Mouse (Mus musculus) adipocyte (in vitro differentiated cells): ENCODE data around the gene Fgfr4.

Experiments
- DNase-seq: peaks from one replicate; pipeline ENCODE4 v3.0.0-alpha.2; 2016; ENCODE audit warnings: low spot score

The Fgfr4 gene

DNA sequence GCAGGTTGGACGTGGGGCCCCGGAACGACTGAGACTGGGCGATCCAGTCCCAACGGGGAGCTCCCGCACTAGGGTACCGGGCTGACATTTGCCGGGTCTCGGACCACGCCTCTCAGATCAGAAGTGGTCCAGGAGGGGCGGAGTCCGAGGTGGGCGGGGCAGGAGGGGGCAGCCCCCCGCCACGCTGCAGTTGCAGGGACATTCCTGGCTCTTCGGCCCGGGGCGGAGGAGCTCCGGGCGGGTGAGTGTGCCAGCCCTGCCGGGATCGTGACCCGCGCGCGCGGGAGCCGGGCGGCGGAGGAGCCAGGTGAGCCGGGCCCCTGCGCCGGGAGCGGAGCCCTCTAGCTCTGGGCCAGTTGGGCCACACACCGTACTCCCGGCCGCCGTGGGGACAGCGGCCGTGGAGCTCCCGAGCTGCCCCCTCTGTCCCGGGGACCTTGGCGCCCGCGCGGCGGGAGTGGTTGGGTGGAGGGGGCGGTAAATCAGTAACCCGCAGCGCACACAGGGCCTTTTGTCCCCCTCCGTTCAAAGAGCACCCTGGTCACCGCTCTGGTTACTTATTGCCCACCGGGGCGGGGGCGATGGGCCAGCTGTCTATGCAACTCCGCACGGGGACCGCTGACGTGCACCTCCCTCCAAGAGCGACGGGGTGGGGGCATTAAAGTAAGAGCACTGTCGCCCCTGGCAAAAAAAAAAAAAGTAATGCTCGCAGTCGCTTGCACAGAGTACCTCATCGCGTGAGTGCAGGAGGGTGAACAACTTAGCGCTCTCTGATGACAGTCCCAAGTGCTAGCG is at the start of gene Fgfr4:
Gene Fgfr4 (plus strand): TSS at position 20 of the 795 bp plus-strand sequence.
- no peak for DNase-seq

GRCm38 (mm10) chr13:55103351-55103750 is 49.1 kb upstream of the Fgfr4 start:
- DNase-seq = no peak

- peak; percentile 95 for DNase-seq
Observed at GRCm38 (mm10) chr13:55105045-55105952, 47.1 kb upstream of the Fgfr4 start, which contains the start of gene Zfp346. Gene Zfp346 (plus strand): TSS chr13:55105311.

GRCm38 (mm10) chr13:55105953-55106691 is 46.3 kb upstream of the Fgfr4 start:
- DNase-seq = peak; percentile 17

DNA sequence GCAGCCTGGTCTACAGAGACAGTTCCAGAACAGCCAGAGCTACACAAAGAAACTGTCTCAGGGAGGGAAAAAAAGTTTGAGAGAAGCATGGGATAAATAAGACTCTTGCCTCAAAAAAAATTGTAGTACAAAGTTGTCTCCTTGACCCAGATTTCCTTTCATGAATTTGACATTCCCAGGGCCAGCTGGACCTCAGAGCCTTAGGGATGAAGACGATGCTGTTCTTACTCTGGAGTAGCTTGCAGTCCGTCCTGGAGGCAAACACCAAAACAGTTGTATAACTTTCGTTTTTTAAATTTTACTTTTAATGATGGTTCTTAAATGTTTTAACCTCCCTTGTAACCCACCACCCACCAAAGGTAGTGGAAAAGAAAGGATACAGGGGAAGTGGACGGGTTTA is 45.3 kb upstream of the Fgfr4 start:
- no peak for DNase-seq

GRCm38 (mm10) chr13:55107694-55108093 is 44.7 kb upstream of the Fgfr4 start:
- DNase-seq = no peak

DNA sequence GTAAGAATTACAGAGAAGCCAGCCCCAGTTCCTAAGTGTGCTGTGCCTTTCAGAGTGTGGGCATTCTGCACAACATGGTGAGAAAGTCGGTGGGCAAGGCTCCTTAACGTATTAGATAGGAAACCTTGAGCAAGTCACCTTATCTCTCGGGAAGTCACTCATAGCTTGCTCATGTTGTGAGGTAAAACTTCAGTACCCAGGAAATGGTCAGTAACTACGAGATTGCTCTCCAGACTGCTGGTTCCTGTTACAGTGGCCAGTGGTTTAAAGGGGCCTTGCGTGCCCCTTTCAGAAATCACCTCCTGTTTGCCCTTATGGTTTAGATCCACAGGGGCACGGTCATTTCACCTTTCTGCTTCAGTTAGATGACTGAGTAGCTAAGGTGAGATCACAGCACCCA is 38.1 kb upstream of the Fgfr4 start:
- no peak for DNase-seq

GRCm38 (mm10) chr13:55124903-55125302 is 27.5 kb upstream of the Fgfr4 start:
- no peak for DNase-seq

GRCm38 (mm10) chr13:55133448-55133847 is 19.0 kb upstream of the Fgfr4 start, which contains the start of gene Gm17617:
Gene Gm17617 (minus strand): TSS chr13:55133548.
- no peak for DNase-seq

DNA sequence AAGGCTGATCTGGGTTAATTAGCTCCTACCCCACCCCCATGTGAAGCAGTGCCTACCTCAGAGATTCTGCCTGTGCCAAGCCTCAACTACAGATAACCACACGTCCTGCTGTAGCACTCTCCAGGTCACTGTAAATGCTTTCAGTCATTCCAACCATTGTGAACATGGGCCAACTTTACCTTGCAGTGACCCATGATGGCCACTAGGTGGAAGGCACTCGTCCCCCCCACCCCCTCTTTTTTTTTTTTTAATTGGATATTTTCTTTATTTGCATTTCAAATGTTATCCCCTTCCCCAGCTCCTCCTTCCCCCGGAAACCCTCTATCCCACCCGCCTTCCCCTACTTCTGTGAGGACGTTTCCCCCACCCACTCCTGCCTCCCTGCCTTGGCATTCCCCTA is 17.1 kb upstream of the Fgfr4 start:
- DNase-seq = peak; percentile 39

DNA sequence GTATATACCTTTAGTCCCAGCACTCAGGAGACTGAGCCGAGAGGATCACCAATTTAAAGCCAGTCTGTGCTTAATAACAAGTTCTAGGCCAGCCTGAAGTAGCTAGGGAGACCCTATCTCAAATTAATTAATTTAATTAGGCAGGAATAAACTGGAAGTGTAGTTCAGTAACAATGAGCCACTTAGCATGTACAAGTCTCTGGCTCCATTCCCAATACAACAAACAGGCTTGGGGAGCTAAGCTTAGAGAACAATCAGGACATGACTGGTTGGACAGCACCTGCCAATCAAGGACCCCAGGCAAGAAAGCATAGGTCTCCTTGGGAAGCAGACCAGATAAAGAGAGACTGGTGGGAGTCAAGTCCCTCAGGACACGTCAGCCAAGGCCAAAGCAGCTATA is 12.2 kb upstream of the Fgfr4 start:
- DNase-seq = no peak

DNA sequence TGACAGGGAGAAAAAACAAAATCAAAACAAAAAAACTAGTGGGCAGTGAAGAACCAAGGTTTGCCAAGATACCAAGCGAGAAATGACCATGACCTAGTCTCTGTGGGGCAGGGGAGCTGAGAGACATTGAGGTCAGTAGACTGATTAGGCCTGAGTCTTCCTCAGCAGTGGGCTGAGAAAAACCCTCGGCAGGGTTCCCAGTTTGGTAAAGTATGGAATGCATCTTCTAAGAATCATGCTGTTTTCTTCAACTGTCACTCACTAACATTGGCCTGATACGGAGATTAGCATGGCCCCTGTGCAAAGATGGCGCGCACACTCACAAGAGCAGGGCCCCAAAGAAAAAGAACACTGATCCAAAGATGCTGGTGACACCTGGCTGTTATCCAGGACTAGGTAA is 1.5 kb downstream of the Fgfr4 start:
- no peak for DNase-seq

DNA sequence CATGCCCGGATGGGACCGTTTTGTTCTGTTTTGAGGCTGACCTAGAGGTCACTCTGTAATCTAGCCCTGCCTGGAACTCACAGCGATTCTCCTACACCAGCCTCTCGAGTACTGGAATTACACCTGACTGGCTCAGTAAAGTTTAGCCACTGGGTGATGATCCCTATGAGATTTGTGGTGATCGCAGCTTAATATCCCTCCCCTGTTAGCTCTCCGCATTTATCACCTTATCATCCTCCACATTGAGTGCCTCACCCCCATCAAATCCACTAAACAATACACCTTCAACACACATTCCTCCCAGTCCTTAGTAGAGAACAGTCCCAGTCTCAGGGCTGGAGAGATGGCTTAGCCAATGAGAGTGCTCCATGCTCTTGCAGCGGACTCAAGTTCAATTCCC is 9.9 kb downstream of the Fgfr4 start:
- DNase-seq = no peak

GRCm38 (mm10) chr13:55163553-55163952 is 11.1 kb downstream of the Fgfr4 start:
- DNase-seq = no peak

DNA sequence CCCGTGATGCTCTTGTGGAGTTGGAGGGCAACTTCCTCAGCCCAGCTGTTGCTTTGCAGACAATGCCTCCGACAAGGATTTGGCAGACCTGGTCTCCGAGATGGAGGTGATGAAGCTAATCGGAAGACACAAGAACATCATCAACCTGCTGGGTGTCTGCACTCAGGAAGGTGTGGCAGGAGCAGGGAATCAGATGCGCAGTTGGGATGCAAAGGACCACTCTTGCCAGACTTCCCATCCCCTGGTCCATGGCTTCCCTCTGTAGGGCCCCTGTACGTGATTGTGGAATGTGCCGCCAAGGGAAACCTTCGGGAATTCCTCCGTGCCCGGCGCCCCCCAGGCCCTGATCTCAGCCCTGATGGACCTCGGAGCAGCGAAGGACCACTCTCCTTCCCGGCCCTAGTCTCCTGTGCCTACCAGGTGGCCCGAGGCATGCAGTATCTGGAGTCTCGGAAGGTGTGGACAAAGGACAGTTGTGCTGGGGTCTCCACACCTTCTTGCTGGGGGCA is 13.4 kb downstream of the Fgfr4 start:
- DNase-seq = no peak

- DNase-seq = no peak
Observed at GRCm38 (mm10) chr13:55166806-55167725, 14.6 kb downstream of the Fgfr4 start.

GRCm38 (mm10) chr13:55167798-55168197 is 15.4 kb downstream of the Fgfr4 start:
- no peak for DNase-seq

DNA sequence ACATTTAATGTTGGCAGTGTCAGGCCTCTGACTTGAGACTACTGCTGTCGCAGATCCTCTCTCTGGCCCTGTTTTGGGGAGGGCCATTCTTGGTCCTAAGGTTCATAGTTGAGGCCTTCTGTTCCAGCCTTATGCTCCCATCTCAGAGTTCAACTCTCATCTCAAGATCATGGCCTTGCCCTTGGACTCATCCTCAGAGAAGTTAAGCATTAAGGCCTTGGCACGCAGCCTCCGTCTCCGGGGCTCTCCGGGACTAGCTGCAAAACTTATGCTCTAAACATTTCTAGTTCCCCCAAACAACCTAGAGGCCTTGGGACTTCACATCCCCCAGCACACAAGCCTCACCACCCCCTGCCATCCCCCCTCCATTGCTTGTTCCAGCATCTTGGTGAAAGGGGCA is 15.8 kb downstream of the Fgfr4 start:
- no peak for DNase-seq

DNA sequence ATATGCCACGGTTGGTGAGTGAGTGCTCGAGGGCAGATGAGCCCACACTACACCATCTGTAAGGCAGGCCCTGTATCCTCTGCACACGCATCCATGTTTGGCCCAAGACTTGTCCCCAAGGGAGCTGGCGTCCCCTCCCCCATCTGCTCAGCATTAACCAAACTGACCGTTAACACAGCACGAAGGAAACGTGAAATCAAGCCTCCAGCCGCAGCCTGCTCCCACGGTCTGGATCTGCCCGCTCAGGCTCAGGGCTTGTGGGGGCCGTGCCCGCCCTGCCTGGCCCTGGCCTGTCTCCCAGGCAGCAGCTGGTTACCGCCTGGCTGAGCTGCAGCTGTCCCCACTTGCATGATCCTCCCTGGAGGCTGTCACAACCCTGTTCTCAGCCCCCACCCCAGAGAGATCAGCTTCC is 16.5 kb downstream of the Fgfr4 start:
- DNase-seq = no peak

- peak; percentile 79 for DNase-seq
Observed at GRCm38 (mm10) chr13:55171517-55172335, 19.3 kb downstream of the Fgfr4 start.
